In the genomic region with DNA sequence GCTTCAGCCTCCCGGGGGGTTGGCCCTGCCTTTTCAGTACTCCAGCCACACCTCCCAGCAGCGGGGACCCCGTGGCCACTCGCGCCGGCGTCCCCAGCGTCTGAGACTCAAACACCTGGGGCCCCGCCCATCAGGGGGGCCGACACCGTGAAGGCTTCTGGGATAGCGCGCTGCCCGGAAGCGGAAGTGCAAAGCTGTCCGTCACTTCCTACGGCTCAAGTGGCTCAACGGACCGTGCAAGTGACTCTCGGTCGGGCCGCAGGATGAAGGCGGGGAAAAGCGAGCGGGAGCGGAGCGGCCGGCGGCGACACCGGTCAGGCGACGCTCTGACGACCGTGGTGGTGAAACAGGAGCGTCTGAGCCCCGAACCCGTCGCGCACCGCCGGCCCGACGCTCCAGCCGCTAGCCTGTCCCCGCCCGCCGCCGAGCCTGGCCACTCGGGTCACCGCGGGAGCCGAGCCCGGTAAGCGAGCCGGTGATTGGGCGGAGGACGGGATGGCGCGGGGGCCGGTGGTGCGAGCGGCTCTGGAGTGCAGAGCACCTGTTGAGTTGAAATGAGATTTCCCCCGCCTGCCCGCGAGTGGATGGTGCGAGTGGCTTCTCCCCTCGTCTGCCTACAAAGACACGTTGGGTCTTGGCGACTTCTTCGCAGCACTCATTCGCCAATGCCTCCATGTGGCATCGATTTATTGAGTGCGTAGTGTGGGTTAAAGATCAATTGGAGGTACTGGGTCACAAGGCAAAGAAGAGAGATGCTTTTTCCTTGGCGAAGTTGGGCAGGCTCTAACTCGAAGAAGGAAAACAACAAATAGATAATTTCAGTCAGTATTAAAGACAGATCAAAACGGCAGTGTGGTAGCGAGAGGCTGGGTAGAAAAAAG, we compare ENCODE assay signal across 8 mouse cellular contexts. TPM values are rescaled to one million over a fixed set of nuclear protein-coding genes. Genes with fewer than 3 reads are reported as not detected.
A peak's percentile ranks its signal among the peaks of the same experiment; 100 is the strongest.
DNase-seq lines count a peak whose midpoint lies in the region; ATAC-seq and TF ChIP-seq lines count a peak whose summit lies in the region.

A gene (plus strand): TSS at position 183 of the 881 bp plus-strand sequence.

- peaks cover 40% of the 10 kb centered on the region for H3K36me3 ChIP-seq in E14TG2a.4 (ENCODE audit: insufficient read depth, low read length)
- peaks cover 30% of the 10 kb centered on the region for H3K36me3 ChIP-seq in forebrain, embryonic 13.5 days (ENCODE audit: poor library complexity, severe bottlenecking)
- H3K36me3 ChIP-seq in neural tube, embryonic 15.5 days = peaks cover 30% of the 10 kb centered on the region

- TF ChIP-seq CTCF in E14TG2a.4 (conservative IDR thresholded peaks at IDR 0.05; ENCODE audit: low read length) = no peak

- peak within 1 kb of the TSS; percentile 92 for H3K9ac ChIP-seq in forebrain, embryonic 13.5 days
- peak within 1 kb of the TSS; percentile 82 for H3K9ac ChIP-seq in neural tube, embryonic 15.5 days (replicated peaks)

- WGBS in forebrain, embryonic 13.5 days = under 1% methylated on average over 73 of the region's 78 CpGs
- WGBS in neural tube, embryonic 15.5 days = 1% methylated on average over 76 of the region's 78 CpGs

- DNase-seq in c-Kit-positive CD71-positive TER-119-positive erythroid progenitor cells, embryonic 14.5 days (ENCODE audit: low spot score) = peak; percentile 88
- peak; percentile 93 to 95 for DNase-seq in heart, postnatal 14 days
- DNase-seq in layer of hippocampus, adult 11-12 months (ENCODE audit: low spot score) = peak; percentile 93
- DNase-seq in lung, adult 18-20 months = peak; percentile 95 to 96
- DNase-seq in testis, postnatal 14 days (ENCODE audit: low spot score) = peak; percentile 92

- peak within 1 kb of the TSS; percentile 48; the same call in 1 of the 2 replicates for H3K27ac ChIP-seq in forebrain, embryonic 13.5 days
- peak within 1 kb of the TSS; percentile 66 for H3K27ac ChIP-seq in neural tube, embryonic 15.5 days (replicated peaks)

- peak; percentile 93 for ATAC-seq in forebrain, embryonic 13.5 days
- ATAC-seq in neural tube, embryonic 15.5 days (ENCODE audit: low FRiP score) = peak; percentile 91

- peaks cover 13% of the 10 kb centered on the region; the same call in 1 of the 2 replicates for H3K27me3 ChIP-seq in E14TG2a.4 (ENCODE audit: insufficient read depth, low read length)
- peaks cover 11% of the 10 kb centered on the region; the same call in 1 of the 2 replicates for H3K27me3 ChIP-seq in forebrain, embryonic 13.5 days
- no peaks in the 10 kb centered on the region for H3K27me3 ChIP-seq in neural tube, embryonic 15.5 days (replicated peaks)

- peaks cover 53% of the 10 kb centered on the region for H3K4me1 ChIP-seq in E14TG2a.4 (replicated peaks; ENCODE audit: low read depth, low read length)
- peaks cover 20% of the 10 kb centered on the region for H3K4me1 ChIP-seq in forebrain, embryonic 13.5 days
- peaks cover 25% of the 10 kb centered on the region for H3K4me1 ChIP-seq in neural tube, embryonic 15.5 days

- H3K4me3 ChIP-seq in E14TG2a.4 (replicated peaks; ENCODE audit: low read length) = peak within 1 kb of the TSS; percentile 99
- peak within 1 kb of the TSS; percentile 91 for H3K4me3 ChIP-seq in forebrain, embryonic 13.5 days
- H3K4me3 ChIP-seq in neural tube, embryonic 15.5 days (replicated peaks) = peak within 1 kb of the TSS; percentile 86

- intact Hi-C loops in heart, postnatal 14 days (cut with DNase I) = loop anchor here (2.0 to 10.0 kb wide), 2 partner anchors 18 to 212 kb away; a partner anchor contains a TSS

- H3K4me2 ChIP-seq in forebrain, embryonic 13.5 days = peak within 1 kb of the TSS; percentile 95
- peak within 1 kb of the TSS; percentile 92 for H3K4me2 ChIP-seq in neural tube, embryonic 15.5 days

- H3K9me3 ChIP-seq in E14TG2a.4 (ENCODE audit: low read length) = no peaks in the 10 kb centered on the region
- no peaks in the 10 kb centered on the region for H3K9me3 ChIP-seq in forebrain, embryonic 13.5 days (replicated peaks)
- no peaks in the 10 kb centered on the region for H3K9me3 ChIP-seq in neural tube, embryonic 15.5 days (replicated peaks)

RNA-seq across cellular contexts. Expression of the gene that starts here (rescaled TPM):
- polyA plus RNA-seq in forebrain, embryonic 13.5 days (2015; fragmentation: Nextera tagmentation; extraction: Ambion mirVana) = 27.1 and 29.1 TPM in 2 replicates
- 10 to 100 TPM in 1 of 2 experiments, 1 to 10 TPM in 1; 9.0 to 10.4 TPM for total RNA-seq in heart, postnatal 14 days (2021)
- polyA plus RNA-seq in neural tube, embryonic 15.5 days (2015; fragmentation: Nextera tagmentation; extraction: Ambion mirVana) = 24.1 and 24.3 TPM in 2 replicates

Comparison
In these comparisons a context has a peak if more than half of its experiments do, and no peak if none do; other contexts are left out.
1. Peak in every context shown above with its lines: DNase-seq, ATAC-seq, H3K4me3 ChIP-seq and H3K27ac ChIP-seq.